Mouse (Mus musculus) urinary bladder, adult 2 months (tissue): ENCODE data around the gene Klhl7. TPM values are rescaled to one million over a fixed set of nuclear protein-coding genes. Genes with fewer than 3 reads are reported as not detected.
"Not testable (repeated sequence)": the region's sequence is repeated elsewhere in the genome, so short reads cannot be mapped to it uniquely, and the experiment has no call there.

Source experiments
- DNase-seq: peaks from one replicate; pipeline ENCODE4 v3.0.0; 2022; ENCODE audit warnings: low spot score
- polyA plus RNA-seq: library from polyadenylated mRNA; depleted of rRNA; stranded (reverse); fragments of >200 nt; gene quantifications from 2 replicates; pipeline ENCODE4 v1.2.3, GENCODE M21; 2012

The Klhl7 gene
- polyA plus RNA-seq, 1 experiment = 30.1 TPM

DNA sequence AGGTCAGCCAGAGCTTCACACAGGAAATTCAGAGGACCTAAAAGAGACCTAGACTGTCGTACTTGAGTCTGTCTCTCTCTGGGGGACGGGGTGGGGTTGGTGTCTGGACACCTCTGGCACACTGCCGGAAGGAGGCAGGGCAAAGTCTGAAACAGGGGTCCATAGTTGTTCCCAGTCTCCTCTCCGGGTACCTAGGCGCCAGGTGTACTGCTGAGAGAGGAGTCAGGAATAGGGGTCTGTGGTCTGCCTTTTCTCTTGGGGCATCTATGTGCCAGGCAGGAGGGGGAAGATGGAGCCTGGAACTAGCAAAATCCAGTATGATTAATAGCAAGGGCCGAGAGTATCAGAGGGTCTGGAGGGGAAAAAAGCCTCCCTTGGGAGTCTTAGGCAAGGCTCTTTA is 5.0 kb upstream of the Klhl7 start:
- DNase-seq = no peak

DNA sequence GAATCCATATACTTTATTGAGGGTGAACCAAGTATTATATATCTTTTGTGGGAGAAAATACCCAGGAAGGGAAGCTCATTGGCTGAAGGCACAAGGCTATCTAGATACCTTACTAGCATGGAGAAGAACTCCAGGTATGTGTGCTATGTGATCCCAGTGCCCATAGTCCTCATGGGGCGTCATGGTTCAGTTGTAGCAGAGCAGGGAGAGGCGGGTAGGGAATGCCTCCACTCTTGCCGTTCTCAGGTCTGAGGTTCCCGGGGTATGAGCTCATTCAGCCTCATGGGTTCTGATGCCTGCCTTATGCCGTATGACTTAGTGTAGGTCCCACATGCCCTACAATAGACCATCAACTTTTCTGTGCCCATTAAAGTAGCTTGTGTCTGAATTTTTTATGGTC is 4.5 kb upstream of the Klhl7 start:
- no peak for DNase-seq

DNA sequence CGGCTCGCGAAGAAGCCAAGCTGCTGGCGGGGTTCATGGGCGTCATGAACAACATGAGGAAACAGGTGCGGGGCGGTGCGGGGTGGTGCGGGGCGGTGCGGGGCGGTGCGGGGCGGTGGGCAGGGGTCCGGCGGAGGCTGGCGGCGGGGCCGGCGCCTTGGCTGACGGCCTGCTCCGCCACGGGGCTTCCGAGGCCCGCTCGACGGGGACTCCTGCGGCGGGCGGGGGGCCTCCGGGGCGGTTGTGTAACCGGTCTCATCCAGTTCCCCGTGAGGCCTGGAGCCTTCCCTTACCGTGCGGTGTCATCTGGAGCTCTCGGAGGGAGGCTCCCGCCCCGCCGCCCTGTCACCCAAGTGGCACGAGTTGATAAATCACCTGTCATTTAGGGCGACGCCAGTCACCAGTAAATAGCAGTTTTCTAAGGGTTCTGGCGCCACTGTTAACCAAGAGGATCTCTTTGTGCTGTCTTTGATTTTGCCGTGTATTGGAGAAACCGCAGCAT is 456 bp downstream of the Klhl7 start:
- peak; percentile 37 for DNase-seq

DNA sequence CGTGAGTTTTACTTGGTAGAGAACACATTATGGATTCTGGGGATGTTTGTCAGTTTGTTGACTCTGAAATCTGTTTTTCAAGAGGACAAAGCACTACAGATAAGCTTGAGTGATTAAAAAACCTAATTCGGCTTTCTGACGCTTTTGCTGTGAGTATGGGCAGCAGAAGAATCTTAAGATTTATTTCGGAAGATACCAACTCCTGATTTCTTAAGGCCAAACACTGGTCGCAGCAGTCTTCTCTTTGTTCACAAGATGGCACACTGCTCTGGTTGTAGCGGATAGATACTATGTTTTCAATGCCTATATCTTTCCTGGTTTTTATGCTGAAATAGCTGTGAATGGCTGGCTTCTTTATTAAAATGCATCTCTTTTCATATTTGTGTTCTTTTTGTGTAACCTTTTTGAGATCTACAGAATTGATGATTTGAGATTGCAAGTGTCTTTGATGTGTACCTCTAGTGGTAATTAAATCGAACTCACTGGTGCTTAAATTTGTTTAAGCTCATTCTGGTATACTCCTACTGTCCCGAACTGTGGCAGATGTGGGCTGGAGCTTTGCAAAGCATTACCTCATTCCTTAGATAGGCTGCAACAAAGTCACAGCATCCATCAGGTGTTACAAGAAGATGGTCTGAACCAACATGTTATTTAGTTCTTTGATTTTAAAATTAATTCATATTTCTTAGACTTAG is 1.2 kb downstream of the Klhl7 start:
- no peak for DNase-seq

DNA sequence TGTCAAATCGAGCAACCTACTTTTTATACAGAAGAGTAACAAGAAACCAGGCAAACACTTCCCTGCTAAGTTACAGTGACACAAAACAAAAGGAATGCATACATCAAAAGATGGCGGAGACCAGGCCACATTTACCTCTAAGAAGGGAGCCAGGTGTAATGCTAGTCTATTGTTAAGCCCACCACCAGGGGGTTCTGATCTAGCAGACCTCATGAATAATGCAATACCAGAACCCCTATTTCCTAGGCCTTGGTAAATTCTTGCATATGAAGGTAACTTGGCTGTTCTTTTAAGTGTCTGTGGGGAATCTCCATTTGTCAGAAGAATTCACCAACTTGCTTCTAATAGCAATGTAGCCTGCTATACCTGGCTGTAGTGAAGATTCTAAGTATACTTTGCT is 2.8 kb downstream of the Klhl7 start:
- not testable (repeated sequence) for DNase-seq

DNA sequence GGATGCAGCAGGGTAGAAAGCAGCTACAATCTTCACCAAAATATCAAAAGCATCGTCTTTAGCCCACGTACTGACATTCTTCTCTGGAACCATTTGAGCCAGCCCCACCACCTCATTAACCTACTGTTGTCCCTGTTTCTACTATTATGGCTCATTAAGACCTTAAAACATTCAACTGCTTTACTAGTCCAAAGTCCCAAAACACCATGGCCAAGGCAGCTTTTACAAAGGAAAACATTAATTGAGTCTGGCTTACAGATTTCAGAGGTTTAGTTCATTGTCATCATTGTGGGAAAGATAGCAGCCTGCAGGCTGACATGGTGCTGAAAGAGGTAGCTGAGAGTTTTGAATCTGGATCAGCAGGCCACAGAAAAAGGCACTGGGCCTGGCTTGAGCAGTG is 3.4 kb downstream of the Klhl7 start:
- no peak for DNase-seq

DNA sequence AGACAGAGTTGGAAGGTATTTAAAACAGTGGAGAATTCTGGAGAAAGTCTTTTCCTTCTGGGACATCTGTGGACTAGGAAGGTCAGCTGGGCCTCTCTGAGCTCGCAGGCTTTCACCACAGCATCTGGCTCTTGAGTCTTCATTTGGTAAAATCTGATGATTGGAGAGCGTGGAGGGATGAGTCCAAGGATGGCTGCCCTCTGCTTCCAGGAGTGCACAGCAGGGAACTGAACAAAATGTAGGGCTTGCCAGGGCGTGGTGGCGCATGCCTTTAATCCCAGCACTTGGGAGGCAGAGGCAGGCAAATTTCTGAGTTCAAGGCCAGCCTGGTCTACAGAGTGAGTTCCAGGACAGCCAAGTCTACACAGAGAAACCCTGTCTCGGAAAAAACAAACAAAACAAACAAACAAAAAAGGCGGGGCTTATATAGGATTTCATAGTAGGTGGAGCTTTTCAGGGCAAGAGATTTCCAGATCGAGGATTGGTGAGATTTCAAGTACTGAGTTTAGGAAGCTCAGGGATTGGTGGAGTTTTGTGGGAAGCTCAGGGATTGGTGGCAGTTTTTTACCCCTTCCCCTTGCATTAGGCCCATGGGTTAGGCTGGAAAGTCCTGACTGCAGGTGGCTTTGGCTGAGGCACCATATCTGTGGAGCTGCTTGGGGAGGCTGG is 6.8 kb downstream of the Klhl7 start:
- DNase-seq = no peak

DNA sequence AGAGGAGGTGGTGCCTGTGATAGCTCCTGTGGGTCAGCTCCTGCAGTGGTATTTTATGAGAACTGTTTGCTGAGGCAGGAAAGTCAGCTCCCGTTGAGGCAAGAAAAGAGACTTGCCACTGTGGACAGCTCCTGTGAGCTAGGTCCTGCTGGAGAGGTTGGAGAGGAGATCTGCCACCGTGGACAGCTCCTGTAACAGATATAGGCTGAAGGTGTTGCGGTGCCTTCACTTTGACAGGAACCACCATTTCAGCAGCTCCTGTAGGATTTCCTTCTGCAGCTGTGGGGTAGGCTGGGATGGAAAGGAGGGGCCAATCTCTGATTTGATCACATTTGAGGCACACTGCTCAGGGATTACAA is 7.3 kb downstream of the Klhl7 start:
- no peak for DNase-seq

DNA sequence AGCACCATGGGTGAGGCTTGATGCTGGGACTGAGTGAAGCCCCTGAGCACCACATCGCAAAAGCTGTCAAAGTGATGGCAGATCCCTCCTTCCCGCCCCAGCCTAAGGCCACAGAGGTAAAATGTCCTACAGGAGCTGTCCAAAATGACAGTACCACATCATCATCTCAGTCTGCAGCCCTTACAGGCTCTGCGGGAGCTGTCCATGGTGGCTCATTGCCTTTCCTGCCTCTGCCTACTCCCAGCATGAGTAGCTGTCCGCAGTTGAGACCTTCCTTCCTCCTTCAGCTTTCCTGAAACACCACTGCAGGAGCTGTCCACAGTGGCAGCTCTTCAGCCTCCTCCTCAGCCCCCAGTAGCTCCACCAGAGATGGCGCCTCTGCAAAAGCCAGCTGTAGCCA is 9.7 kb downstream of the Klhl7 start:
- DNase-seq = no peak

DNA sequence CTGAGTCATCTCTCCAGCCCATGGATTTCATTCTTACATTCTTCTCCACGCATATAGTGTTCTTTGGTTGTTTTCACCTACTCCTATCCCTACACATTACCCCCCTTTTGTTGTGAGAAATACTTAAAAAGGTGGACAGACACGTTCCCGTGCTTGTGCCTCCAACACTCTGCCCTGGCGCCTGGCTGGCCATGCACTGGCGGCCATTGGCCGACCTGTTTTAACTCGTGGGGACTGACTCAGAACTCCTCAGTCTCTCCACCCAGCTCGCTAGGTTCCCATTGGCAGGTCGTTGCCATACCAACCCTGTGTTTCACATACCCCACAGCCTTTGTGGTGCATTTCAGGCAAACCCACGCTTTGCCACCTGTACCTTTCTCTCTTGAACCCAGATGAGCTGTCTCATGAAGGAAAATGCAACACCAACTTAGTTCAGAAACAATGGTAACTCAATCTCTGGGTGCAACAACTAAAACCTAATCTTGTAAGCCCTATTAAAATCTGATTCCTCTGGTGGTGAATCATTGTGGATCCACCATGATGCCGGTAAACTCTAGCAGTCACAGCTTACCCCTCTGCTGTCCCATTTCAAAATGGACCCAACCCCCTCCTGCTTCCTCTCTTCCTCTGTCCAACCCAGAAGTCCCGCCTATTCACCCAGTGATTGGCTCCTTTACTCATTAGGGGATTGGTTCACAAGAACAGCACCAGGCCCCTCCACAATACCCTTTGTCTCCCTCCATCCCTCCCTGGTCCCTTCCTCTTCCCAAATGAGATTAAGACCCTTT is 11.9 kb downstream of the Klhl7 start:
- DNase-seq = no peak

DNA sequence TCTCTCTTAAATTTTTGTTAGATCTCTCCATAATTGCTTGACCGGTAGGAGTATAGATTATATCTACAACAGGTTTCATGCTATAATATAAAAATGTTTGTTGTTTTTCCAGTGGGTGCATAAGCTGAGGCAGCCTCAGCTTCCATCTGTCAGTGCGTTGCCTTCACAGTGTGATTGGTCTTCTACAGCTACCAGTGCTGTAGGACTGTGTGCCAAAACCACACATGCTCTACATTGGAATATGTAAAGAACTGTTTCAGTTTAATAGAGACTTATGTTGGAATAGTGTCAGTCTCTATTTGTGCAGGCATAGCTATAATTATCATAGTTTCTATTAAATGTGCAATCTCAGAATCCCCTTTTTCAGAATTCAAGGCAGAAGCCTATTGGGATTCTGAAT is 21.8 kb downstream of the Klhl7 start:
- DNase-seq = no peak

DNA sequence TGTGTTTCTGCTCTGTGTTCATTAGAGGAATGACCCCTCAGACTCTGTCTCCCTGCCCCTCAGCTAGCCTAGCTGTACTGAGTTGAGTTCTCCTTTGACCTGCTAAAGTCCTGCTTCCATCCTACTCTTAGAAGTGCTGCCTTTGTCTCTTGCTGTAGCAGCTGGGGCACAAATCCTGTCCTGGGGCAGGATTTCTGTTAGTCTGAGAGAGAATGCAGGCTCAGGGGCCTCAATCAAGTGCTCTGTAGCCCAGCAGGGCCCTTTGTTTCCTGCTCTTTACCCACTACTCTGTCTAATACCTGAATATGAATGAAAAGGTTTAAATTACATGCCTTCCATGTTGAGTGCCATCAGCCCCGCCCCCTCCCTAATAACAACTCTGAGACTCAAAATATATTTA is 23.8 kb downstream of the Klhl7 start:
- DNase-seq = no peak

DNA sequence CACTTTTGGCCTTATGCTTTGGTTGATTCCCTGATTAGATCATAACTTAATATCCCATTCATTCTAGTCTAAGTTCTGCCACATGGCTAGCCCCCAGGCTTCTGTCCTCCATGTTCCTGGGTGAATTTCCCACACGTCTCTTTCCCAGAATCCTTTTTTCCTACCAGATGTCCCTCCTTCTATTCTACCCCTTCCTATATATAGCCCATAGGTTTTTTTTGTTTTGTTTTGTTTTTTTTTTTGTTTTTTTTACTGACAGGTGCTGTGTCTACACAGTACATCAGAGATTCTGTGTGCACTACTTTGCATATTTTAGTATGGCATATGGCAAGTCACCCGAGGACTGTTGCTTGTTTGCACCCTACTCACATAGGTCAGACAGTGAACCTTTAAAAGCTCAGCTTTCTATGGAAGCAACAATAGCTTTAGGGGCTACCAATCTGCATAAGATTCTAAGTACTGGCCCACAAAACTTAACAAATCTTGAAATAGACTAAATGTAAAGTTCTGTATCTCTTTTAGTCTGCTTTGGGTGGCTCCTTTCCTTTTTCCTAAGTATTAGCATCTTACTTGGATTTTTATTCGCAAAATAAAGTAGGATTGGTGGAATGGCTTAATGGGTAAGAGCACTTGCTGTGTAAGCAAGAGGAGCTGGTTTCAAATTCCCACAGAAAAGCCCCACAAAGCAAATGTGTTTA is 24.3 kb downstream of the Klhl7 start:
- DNase-seq = no peak

DNA sequence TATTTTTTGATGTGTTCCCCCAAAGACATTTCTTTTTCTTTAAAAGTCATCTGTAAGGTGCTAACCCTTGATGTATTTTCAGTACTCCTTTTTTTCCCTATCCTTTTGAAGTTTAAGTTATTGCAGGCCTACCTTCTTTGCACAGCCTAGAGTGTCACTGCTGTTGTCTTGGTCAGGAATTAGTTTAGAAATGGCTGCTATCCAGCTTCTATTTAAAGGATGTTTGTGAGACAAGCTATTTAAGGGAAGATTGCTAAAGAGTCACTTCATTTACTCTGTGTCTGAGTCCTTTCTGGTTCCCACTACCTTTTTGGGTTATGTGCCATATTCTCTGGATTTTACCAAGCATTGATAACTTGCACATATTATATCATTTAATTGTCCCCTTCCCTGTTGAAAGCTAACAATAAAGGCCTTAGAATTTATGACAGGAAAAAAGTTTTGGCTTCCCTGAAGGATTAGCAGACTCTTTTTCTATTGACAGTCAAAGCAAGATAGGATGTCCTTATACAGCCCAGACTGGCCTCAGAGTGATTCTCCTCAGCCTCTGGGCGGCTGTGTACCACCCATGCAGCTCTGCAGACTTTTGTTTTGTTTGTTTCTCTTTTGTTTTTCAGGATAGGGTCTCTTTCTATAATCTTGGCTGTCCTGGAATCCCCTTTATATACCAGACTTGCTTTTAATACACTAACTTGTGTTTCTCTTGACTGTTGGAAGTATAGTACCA is 25.7 kb downstream of the Klhl7 start:
- DNase-seq = no peak

DNA sequence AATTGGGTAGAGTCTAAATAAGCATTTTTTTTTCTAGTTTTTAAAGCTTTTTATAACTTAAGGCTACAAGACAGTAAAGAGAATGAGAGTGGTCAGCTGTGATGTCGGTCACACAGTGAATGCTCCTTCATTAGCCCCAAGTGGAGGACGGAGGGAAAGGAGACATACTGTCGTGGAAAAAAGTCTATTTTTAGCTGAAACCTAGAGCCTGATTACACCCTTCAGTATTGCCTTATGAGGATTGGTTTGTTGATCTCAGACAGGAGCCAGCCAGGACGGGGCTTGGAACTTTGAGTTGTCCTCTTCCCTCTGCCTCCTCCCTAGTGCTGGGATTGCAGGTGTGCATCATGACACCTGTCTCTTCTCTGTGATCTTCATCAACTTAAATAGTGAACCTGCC is 26.6 kb downstream of the Klhl7 start:
- no peak for DNase-seq

DNA sequence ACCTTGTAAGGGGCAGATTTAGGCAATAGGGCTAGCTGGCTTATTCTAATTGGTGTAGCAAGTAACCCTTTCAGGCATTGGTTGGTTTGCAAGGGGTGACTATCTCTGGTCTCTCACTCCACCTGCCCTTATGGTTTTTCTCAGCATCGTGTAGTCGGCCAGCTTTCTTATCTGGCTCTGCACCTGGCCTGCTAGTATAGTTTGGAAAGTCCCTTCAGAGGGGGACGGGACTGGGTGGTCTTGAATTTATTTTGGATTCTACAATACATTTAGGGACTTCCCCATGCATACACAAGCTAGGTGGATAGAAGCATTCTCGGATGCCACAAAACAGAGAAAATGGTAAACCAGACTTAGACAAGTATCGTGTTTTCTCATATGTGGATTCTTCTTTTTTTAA is 46.6 kb downstream of the Klhl7 start:
- no peak for DNase-seq

DNA sequence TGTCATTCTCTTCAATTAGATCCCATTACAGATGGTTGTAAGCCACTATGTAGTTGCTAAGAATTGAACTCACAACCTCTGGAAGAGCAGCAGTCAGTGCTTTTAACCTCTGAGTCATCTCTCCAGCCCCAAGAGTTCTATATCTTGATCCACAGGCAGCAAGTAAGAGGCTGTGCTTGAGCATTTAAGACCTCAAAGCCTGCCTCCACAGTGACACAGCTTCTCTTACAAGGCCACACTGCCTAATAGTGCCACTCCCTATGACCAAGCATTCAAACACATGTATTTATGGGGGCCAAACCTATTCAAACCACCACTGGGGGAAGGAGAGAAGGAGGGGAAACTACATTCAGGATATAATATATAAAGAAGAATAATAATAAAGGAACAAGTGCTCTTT is 51.8 kb downstream of the Klhl7 start:
- no peak for DNase-seq

DNA sequence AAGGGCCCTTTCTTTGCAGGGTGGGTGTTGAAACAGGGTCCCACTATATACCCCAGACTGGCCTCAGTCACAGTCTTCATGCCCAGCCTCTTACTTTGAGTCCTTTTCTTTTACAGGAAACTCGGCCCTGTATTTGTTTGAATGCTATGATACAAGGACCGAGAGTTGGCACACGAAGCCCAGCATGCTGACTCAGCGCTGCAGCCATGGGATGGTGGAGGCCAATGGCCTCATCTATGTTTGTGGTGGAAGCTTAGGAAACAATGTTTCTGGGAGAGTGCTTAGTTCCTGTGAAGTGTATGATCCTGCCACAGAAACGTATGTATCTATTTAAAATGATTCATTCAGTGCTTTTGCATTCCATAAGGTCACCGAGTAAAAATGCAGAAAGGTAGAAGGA is 56.4 kb downstream of the Klhl7 start:
- DNase-seq = no peak

DNA sequence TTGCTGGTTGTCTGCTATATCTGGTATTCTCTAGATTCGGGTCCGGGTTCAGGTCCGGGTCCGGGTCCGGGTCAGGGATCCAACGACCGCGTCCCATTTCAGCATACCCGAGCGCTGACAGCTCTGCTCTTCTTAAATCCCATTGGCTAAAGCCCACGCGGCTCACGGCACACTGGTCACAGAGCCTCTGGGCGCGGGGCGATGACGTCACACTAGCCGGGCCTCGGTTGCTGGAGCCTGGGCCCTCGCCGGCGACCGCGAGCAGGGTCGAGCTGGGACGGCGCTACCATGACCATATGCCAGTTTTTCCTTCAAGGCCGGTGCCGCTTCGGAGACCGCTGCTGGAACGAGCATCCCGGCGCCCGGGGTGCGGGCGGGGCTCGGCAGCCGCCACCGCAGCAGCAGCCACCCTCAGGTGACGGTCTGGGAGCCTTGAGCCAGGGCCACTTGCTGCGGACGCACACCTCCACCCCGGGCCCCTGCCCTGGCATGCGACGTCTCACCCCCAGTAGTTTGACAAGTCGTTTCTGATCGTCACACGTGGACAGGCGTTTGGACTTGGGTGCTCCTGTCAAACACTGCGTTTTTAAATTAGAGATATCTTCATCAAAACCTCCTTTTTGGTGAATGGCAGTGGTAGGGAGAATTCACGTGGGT is 64.5 kb downstream of the Klhl7 start, which contains the start of gene Nupl2:
Gene Nupl2, plus strand, starts transcription at position 175 of the 657 bp plus-strand sequence.
- peak; percentile 93 for DNase-seq

DNA sequence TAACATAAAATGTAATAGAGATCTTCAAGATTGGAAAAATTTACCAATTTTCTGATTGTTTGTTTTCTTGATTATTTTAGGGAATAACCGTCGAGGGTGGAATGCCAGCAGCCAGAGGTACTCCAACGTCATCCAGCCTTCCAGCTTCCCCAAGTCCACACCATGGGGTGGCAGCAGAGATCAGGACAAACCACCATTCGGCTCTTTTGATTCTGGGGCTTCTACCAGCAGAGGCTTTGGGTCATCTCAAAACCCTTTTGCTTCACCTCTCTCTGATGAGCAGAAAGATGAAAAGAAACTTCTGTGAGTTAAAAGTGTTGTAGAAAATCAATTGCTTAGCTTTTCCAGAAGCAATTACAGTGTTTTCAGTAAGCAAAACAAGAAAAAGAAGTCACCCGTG is 66.9 kb downstream of the Klhl7 start:
- DNase-seq = no peak

DNA sequence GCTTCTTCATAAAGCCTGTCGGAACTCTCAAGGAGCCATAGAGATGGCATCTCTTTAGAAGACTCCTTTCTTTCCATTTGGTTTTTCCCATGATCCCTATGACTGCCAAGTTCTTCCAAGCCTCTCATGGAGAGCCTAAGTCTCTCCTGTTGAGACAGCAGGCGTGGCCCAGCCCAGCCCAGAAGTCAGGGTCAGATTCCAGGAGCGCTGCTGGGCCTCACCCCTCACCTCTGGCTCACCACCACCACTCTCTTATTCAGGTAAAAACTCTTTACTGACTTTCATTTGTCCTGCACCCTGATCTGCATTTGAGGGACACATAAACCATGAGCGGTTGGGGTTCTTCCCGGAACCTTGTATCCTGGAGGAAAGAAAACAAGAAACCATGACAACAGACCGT is 69.5 kb downstream of the Klhl7 start:
- DNase-seq = no peak
